Mouse (Mus musculus) hindbrain, embryonic 13.5 days (tissue): ENCODE measurements around the gene Fcgr2b. TPM values are rescaled to one million over a fixed set of nuclear protein-coding genes. Genes with fewer than 3 reads are reported as not detected.

Experiments used
- ATAC-seq: fragments of 200-750 bp; cut with Nextera tagmentation; 2 replicates; pipeline ENCODE4 v1.8.0; 2017; ENCODE audit warnings: moderate TSS enrichment; ENCODE audit not compliant: low FRiP score
- H3K27ac ChIP-seq: fragments of 300-500 bp; sonication (generic); 2 replicates; pipeline ENCODE4 v1.5.1; 2015; ENCODE audit warnings: inconsistent platforms, mild to moderate bottlenecking, moderate library complexity
- H3K27me3 ChIP-seq: fragments of 300-500 bp; sonication (generic); 2 replicates; pipeline ENCODE4 v1.6.1; 2015; ENCODE audit warnings: mild to moderate bottlenecking, inconsistent platforms
- H3K36me3 ChIP-seq: fragments of 300-500 bp; sonication (generic); 2 replicates; pipeline ENCODE4 v1.6.1; 2015; ENCODE audit warnings: mild to moderate bottlenecking, inconsistent platforms
- H3K4me1 ChIP-seq: fragments of 300-500 bp; sonication (generic); replicated peaks from 2 replicates; pipeline ENCODE4 v1.6.1; 2015; ENCODE audit warnings: inconsistent platforms
- H3K4me2 ChIP-seq: fragments of 300-500 bp; sonication (generic); 2 replicates; pipeline ENCODE4 v1.6.1; 2015; ENCODE audit warnings: inconsistent platforms, mild to moderate bottlenecking, moderate library complexity
- H3K4me3 ChIP-seq: fragments of 300-500 bp; sonication (generic); 2 replicates; pipeline ENCODE4 v1.5.1; 2015; ENCODE audit warnings: mild to moderate bottlenecking, inconsistent platforms
- H3K9ac ChIP-seq: fragments of 300-500 bp; sonication (generic); 2 replicates; pipeline ENCODE4 v1.6.1; 2015; ENCODE audit warnings: mild to moderate bottlenecking, inconsistent platforms
- H3K9me3 ChIP-seq: fragments of 300-500 bp; sonication (generic); 2 replicates; pipeline ENCODE4 v1.6.1; 2016; ENCODE audit warnings: inconsistent platforms
- WGBS: fragments of 180-500 bp; shearing (Covaris S2); methylation state at CpG from one replicate; pipeline ENCODE4 v1.1.7; 2015; 5-methylcytosine and 5-hydroxymethylcytosine counted together
- polyA plus RNA-seq: library from polyadenylated mRNA; unstranded; fragments of >200 nt; fragmentation: Nextera tagmentation; extraction: Ambion mirVana; gene quantifications from 2 replicates; pipeline ENCODE4 v1.2.1, GENCODE M21; 2015

Gene Fcgr2b
- polyA plus RNA-seq, 1 experiment from 2014 or later, result 0.32 TPM

DNA sequence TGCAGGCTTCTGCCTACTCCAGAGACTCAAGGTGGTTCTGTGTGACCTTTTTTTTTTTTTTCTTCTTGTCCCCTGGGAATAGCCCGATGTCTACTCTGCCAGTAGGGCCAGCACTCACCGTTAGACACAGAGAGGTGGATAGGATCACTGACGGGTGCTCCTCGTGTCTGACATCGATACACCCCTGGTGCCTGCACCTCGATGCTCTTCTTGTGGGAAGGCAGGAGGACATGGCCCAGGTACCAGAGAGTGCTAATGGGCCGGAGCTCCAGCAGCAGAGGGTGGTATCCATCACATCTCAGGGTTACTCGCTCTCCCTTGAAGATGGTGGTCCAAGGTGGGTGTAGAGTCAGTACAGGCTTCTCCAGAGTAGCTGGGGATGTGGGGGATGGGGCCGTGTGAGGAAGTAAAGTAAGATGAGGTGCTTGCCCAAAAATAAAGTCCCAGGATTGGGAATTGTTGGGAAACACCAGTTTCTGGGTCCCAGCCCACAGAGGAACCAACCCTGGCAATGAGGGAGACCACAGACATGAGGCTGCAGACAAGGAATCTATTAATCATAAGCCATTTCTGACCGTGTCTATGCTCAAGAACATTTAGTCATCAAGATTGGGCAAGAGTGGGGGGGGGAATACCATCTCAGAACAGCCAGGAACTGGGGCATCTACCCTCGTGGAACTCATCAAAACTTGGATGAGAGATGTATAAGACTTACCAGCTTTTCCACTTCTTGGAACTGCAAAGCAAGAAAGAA, 64.3 kb downstream of the Fcgr2b start:
- Histone ChIP-seq H3K9ac (no peak overlapping the region), H3K9me3 (no peaks in the 10 kb centered on the region), H3K27ac (no peak overlapping the region), H3K4me1 (peaks cover 15% of the 10 kb centered on the region), H3K4me3 (no peak overlapping the region), H3K27me3 (peaks cover 39% of the 10 kb centered on the region), H3K36me3 (no peaks in the 10 kb centered on the region), H3K4me2 (no peak overlapping the region)
- ATAC-seq, result no peak
- 88% methylated on average over 11 of the region's 11 CpGs for WGBS

Other genes starting within 250 kb of the Fcgr2b start
- 7.5 and 8.2 TPM in 2 replicates for gene Atf6, start 108.8 kb downstream of the Fcgr2b start, polyA plus RNA-seq
- 0.66 and 0.88 TPM in 2 replicates for gene Gm26620, start 91.5 kb downstream of the Fcgr2b start, polyA plus RNA-seq
- gene Dusp12, start 91.0 kb downstream of the Fcgr2b start, polyA plus RNA-seq, result 40.7 and 46.1 TPM in 2 replicates
- 0.35 and 0.43 TPM in 2 replicates for gene Fcrlb, start 63.6 kb downstream of the Fcgr2b start, polyA plus RNA-seq
- gene Fcrla, start 49.0 kb downstream of the Fcgr2b start, polyA plus RNA-seq, result not detected in 2 replicates
- 0.31 TPM in 2 replicates for gene Fcgr4, start 42.4 kb upstream of the Fcgr2b start, polyA plus RNA-seq
- gene Fcgr3, start 88.4 kb upstream of the Fcgr2b start, polyA plus RNA-seq, result 8.1 and 10.0 TPM in 2 replicates
- gene Cfap126, start 137.4 kb upstream of the Fcgr2b start, polyA plus RNA-seq, result 9.4 and 18.4 TPM in 2 replicates
- 256 and 259 TPM in 2 replicates for gene Sdhc, start 174.1 kb upstream of the Fcgr2b start, polyA plus RNA-seq
- gene Mpz, start 174.2 kb upstream of the Fcgr2b start, polyA plus RNA-seq, result 4.9 and 7.9 TPM in 2 replicates
- gene Pcp4l1, start 219.7 kb upstream of the Fcgr2b start, polyA plus RNA-seq, result 25.1 and 44.1 TPM in 2 replicates
- 0.32 and 0.48 TPM in 2 replicates for gene Nr1i3, start 237.4 kb upstream of the Fcgr2b start, polyA plus RNA-seq
- 35.4 and 42.4 TPM in 2 replicates for gene Tomm40l, start 246.0 kb upstream of the Fcgr2b start, polyA plus RNA-seq
- 4.4 and 6.0 TPM in 2 replicates for gene Apoa2, start 248.5 kb upstream of the Fcgr2b start, polyA plus RNA-seq